Mouse (Mus musculus) myocyte (in vitro differentiated cells): ENCODE data around the gene Agap1.

Source experiments
- CEBPB ChIP-seq: IDR thresholded peaks from 2 replicates; pipeline ENCODE4 v1.6.1; 2011; ENCODE audit warnings: mild to moderate bottlenecking, moderate library complexity; ENCODE audit not compliant: poor library complexity, insufficient read depth, severe bottlenecking
- MAX ChIP-seq: IDR thresholded peaks from one replicate; pipeline ENCODE4 v1.6.1; 2011; ENCODE audit warnings: low read depth, mild to moderate bottlenecking, control low read depth
- MYOG ChIP-seq, 3 experiments: IDR thresholded peaks; one replicate each; pipeline ENCODE4 v1.6.1; 2011; ENCODE audit warnings: control low read depth in 2 of 3, low read depth in 2 of 3, mild to moderate bottlenecking in 2 of 3; ENCODE audit not compliant: insufficient read length in 2 of 3, control insufficient read depth in 1 of 3, insufficient read depth in 1 of 3
- POLR2A ChIP-seq: IDR thresholded peaks from one replicate; pipeline ENCODE4 v1.6.1; 2011; ENCODE audit warnings: low read depth, mild to moderate bottlenecking, control low read depth, moderate library complexity; ENCODE audit not compliant: insufficient read length
- USF1 ChIP-seq: IDR thresholded peaks from one replicate; pipeline ENCODE4 v1.6.1; 2011; ENCODE audit warnings: low read depth, mild to moderate bottlenecking, control low read depth, moderate library complexity

DNA sequence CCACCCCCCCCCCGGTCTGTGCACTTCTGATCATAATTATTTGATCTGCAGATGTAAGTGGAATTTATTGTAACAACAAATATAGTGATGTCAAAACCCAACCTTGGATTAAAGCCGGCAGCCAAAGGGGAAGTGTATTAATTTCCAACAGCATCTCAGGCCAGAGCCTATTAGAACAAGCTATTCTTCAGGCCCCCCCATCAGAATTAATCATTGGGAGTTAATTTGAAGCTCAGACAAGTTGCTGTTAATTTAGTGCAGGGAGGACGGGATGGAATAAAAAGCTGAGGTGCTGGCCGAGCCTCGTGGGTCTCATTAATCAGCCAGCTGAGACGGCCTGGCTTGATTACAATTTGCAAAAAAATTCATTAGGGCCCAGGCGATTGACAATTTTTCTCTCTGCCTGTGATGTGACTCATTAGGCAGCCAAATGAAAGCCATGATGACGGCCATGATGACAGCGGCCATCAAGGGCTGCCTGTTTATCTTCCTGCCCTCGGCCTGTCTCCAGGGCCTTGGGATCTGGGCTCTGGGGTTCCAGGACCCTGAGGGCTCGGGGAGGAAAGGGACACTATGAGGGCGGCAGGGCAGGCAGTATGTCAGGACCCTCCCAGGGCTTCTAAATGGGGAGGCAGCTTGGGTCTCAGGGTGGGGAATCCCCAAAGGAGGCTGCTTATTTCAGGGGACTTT is 471.0 kb downstream of the Agap1 start:
- no peak for TF ChIP-seq POLR2A
- TF ChIP-seq MAX, result no peak
- TF ChIP-seq CEBPB, result no peak
- no peak for TF ChIP-seq MYOG (IDR thresholded peaks at IDR 0.05; ENCODE audit: control insufficient read depth in 1 of 3, insufficient read depth in 1 of 3, insufficient read length in 2 of 3, low read depth in 2 of 3)
- no peak for TF ChIP-seq USF1
